Mouse (Mus musculus) ES-E14 (cell line): ENCODE measurements around the gene Zc2hc1c. TPM values are rescaled to one million over a fixed set of nuclear protein-coding genes. Genes with fewer than 3 reads are reported as not detected.

Experiments
- DNase-seq: peaks from one replicate; pipeline ENCODE4 v3.0.0-alpha.2; 2013; ENCODE audit warnings: low read depth, low spot score
- H3K27ac ChIP-seq: 2 replicates; pipeline ENCODE4 v1.5.1; 2012; ENCODE audit warnings: low read depth, mild to moderate bottlenecking, low read length, moderate library complexity, mixed read lengths; ENCODE audit not compliant: poor library complexity, insufficient read depth, severe bottlenecking
- H3K36me3 ChIP-seq: 2 replicates; pipeline ENCODE4 v1.6.1; 2012; ENCODE audit warnings: mild to moderate bottlenecking, low read length, moderate library complexity, mixed read lengths; ENCODE audit not compliant: control insufficient read depth, poor library complexity, insufficient read depth, severe bottlenecking
- H3K4me1 ChIP-seq, 2 experiments: fragments of 150-350 bp in 1 of 2; sonication (generic) in 1 of 2; 2 replicates each; pipeline ENCODE4 v1.6.1; 2012; ENCODE audit warnings: low read length in 2 of 2, mild to moderate bottlenecking in 1 of 2, mixed read lengths in 1 of 2; ENCODE audit not compliant: control insufficient read depth in 2 of 2, insufficient read depth in 2 of 2, poor library complexity in 1 of 2
- H3K4me3 ChIP-seq, 2 experiments: fragments of 150-350 bp in 1 of 2; sonication (generic) in 1 of 2; 2 replicates each; pipeline ENCODE4 v1.5.1; 2012; ENCODE audit warnings: low read length in 2 of 2, low read depth in 1 of 2, mild to moderate bottlenecking in 1 of 2, mixed read lengths in 1 of 2; ENCODE audit not compliant: insufficient read depth in 1 of 2, poor library complexity in 1 of 2, severe bottlenecking in 1 of 2
- H3K9ac ChIP-seq: 2 replicates; pipeline ENCODE4 v1.6.1; 2012; ENCODE audit warnings: low read depth, mild to moderate bottlenecking, low read length, mixed read lengths; ENCODE audit not compliant: poor library complexity, insufficient read depth, severe bottlenecking
- H3K9me3 ChIP-seq: fragments of 150-350 bp; sonication (generic); 2 replicates; pipeline ENCODE4 v1.6.1; 2012; ENCODE audit warnings: low read depth, mild to moderate bottlenecking, low read length; ENCODE audit not compliant: control insufficient read depth, insufficient read depth
- CHD2 ChIP-seq: IDR thresholded peaks from 2 replicates; pipeline ENCODE4 v1.6.1; 2014; ENCODE audit warnings: mild to moderate bottlenecking, low read depth, low read length, inconsistent platforms
- HCFC1 ChIP-seq: IDR thresholded peaks from 2 replicates; pipeline ENCODE4 v1.6.1; 2012; ENCODE audit warnings: low read length, inconsistent platforms, borderline replicate concordance; ENCODE audit not compliant: insufficient read depth
- MAFK ChIP-seq: IDR thresholded peaks from 2 replicates; pipeline ENCODE4 v1.6.1; 2014; ENCODE audit warnings: mild to moderate bottlenecking, low read depth, low read length, inconsistent platforms; ENCODE audit not compliant: insufficient read depth
- ZC3H11A ChIP-seq: IDR thresholded peaks from 2 replicates; pipeline ENCODE4 v1.6.1; 2012; ENCODE audit warnings: low read depth, mild to moderate bottlenecking, inconsistent platforms, low read length, borderline replicate concordance
- ZNF384 ChIP-seq: IDR thresholded peaks from 2 replicates; pipeline ENCODE4 v1.6.1; 2012; ENCODE audit warnings: low read depth, low read length, inconsistent platforms
- in situ Hi-C, 2 experiments: fragments of 600-800 bp; cut with MboI; formaldehyde crosslinking; loops; one replicate each; pipeline ENCODE4 v1.15.1; 2025; ENCODE audit warnings: low sequenced_read_pairs in 2 of 2, inconsistent platforms in 1 of 2; ENCODE audit not compliant: unreplicated experiment in 2 of 2
- total RNA-seq: library from RNA; depleted of rRNA; stranded (reverse); fragments of 300-350 nt; gene quantifications from 2 replicates; pipeline ENCODE4 v1.2.3, GENCODE M21; 2012

Gene Zc2hc1c
- total RNA-seq, 1 experiment, result 0.45 TPM

- Histone ChIP-seq H3K36me3 (0 out of 2 replicates have a peak, but pooled peaks cover 3% of the 10 kb centered on the region), H3K4me3 (no peak overlapping the region), H3K9me3 (no peaks in the 10 kb centered on the region), H3K27ac (no peak overlapping the region), H3K9ac (no peak overlapping the region), H3K4me1 (no peaks in the 10 kb centered on the region; a peak in 1 of 4 replicates)
- in situ Hi-C loops, result no loop called here
- DNase-seq, result no peak
- TF ChIP-seq ZC3H11A (no peak), HCFC1 (no peak), CHD2 (no peak), ZNF384 (no peak), MAFK (no peak)
Measured at GRCm38 (mm10) chr12:85262489-85262888, 25.9 kb upstream of the Zc2hc1c start.

GRCm38 (mm10) chr12:85263190-85263589 is 25.2 kb upstream of the Zc2hc1c start:
- Histone ChIP-seq H3K9ac (no peak overlapping the region), H3K36me3 (0 out of 2 replicates have a peak, but pooled peaks cover 3% of the 10 kb centered on the region), H3K4me1 (no peaks in the 10 kb centered on the region; a peak in 1 of 4 replicates), H3K4me3 (no peak overlapping the region), H3K27ac (no peak overlapping the region), H3K9me3 (no peaks in the 10 kb centered on the region)
- no peak for TF ChIP-seq ZNF384
- in situ Hi-C loops, result no loop called here
- no peak for DNase-seq

- no peak for TF ChIP-seq MAFK
- no peak for TF ChIP-seq ZC3H11A
- TF ChIP-seq HCFC1, result no peak
- no peak for TF ChIP-seq ZNF384
- no peak for TF ChIP-seq CHD2
- no peaks in the 10 kb centered on the region for H3K36me3 ChIP-seq
- no peak overlapping the region for H3K4me3 ChIP-seq
- DNase-seq, result no peak
- no peak overlapping the region for H3K27ac ChIP-seq
- in situ Hi-C loops, result no loop called here
- H3K9ac ChIP-seq, result no peak overlapping the region
- no peaks in the 10 kb centered on the region for H3K9me3 ChIP-seq
- H3K4me1 ChIP-seq, result peaks cover 2% of the 10 kb centered on the region in 2 experiments; a peak in 3 of 4 replicates
Measured at GRCm38 (mm10) chr12:85264531-85264930, 23.9 kb upstream of the Zc2hc1c start.

DNA sequence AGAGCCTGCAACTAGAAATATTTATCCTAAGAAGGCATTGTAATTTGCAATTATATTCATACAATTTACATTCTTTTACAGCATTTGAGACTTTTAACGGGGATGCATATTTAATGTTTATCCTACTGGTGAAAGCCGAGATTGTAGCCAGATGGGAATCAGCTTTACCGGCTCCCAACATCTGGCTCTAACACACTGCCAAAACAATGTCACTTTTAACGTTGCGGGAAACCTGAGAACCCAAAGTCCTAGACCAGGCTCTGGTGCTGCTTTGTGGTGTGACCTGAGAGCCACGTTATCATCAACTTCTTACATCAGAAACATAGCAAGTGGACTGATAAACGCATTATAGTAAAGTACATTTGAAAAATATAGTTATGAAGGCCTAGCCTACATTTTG is 23.5 kb upstream of the Zc2hc1c start:
- H3K4me3 ChIP-seq, result no peak overlapping the region
- in situ Hi-C loops, result no loop called here
- peaks cover 2 to 4% of the 10 kb centered on the region in 2 experiments; a peak in 3 of 4 replicates for H3K4me1 ChIP-seq
- no peak for TF ChIP-seq ZC3H11A
- TF ChIP-seq HCFC1, result no peak
- no peak for TF ChIP-seq ZNF384
- no peak for TF ChIP-seq MAFK
- TF ChIP-seq CHD2, result no peak
- H3K9ac ChIP-seq, result no peak overlapping the region
- H3K27ac ChIP-seq, result no peak overlapping the region
- H3K9me3 ChIP-seq, result no peaks in the 10 kb centered on the region
- no peak for DNase-seq
- H3K36me3 ChIP-seq, result no peaks in the 10 kb centered on the region

GRCm38 (mm10) chr12:85266248-85266647 is 22.1 kb upstream of the Zc2hc1c start:
- TF ChIP-seq CHD2, result no peak
- no peak for TF ChIP-seq MAFK
- TF ChIP-seq ZNF384, result no peak
- no peak for TF ChIP-seq ZC3H11A
- Histone ChIP-seq H3K9ac (no peak overlapping the region), H3K36me3 (no peaks in the 10 kb centered on the region), H3K27ac (no peak overlapping the region), H3K9me3 (no peaks in the 10 kb centered on the region), H3K4me1 (peaks cover 2 to 6% of the 10 kb centered on the region in 2 experiments; a peak in 3 of 4 replicates), H3K4me3 (no peak overlapping the region)
- in situ Hi-C loops, result no loop called here
- no peak for DNase-seq
